Mouse (Mus musculus): ENCODE results near the gene Shc2.
A peak's percentile ranks its signal among the peaks of the same experiment; 100 is the strongest.

Shc2 gene

DNA sequence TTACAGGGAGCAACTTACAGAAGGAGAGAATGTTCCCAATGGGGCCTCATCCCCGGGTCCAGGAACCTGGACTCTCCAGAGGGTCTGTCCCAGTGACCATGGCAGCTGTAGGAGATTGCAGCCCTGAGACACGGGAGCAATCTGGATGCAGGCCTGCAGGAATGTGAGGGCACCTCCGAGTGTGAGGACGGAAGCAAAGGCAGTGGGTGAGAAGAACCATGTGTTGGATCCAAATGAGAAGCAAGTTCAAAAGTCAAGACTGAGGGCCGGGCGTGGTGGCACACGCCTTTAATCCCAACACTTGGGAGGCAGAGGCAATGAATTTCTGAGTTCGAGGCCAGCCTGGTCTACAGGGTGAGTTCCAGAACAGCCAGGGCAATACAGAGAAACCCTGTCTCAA lies 56.2 kb downstream of the Shc2 start:
- no peak for DNase-seq (ENCODE audit: low read depth, low spot score)

DNA sequence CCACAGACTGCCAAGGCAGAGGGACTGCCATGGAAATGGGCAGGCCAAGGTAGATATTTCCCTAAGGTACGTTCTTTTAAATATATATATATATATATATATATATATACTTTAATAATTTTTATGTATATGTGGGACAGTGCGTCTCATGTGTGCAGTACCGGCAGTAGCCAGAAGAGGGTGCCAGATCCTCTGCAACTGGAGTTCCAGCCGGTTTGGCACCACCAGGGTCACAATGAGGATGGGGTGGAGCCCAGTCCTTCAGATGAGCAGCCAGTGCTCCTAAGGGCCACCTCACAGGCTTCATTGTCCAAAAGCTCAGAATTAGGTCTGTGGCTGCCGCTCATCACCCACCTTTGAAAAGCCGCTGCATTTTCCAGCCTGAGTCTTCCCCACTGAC lies 56.9 kb downstream of the Shc2 start:
- DNase-seq (ENCODE audit: low read depth, low spot score): peak; percentile 20

DNA sequence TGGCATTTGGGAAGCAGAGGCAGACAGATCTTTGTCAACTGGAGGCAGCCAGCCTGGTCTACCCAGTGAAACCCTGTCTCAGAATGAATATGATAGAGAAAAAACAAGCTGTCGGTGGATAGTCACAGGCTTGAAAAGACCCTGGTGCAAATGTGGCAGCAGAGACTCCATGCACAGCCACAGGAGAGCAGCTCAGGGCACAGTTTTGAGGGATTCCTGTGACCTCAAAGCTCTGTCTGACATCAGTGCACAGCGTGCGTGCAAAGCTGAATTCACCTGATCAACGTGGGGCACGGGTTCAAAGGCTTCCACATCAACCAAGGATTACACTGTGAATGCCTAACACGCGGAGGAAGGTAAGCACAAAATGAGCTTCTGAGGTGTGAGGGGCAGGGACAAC lies 57.4 kb downstream of the Shc2 start:
- no peak for DNase-seq (ENCODE audit: low read depth, low spot score)

DNA sequence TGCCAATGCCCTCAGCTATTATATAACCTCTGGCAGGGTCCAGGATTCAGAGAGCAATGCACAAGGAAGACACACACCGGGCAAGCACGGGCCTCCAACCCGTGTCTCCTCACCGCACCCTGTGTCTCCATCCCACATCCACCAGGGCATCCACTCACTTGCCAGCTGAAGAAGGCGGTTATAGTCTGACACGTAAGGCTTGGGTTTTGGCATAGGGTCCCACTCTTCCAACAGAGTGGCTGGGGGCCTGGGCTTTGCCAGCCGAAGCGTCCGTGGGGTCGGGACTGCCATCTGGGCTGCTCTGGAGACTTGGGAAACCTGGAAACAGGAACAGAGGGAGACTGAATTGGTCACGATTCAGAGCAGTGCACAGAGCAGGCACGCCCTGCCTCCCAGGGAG lies 57.9 kb downstream of the Shc2 start:
- no peak for DNase-seq (ENCODE audit: low read depth, low spot score)

DNA sequence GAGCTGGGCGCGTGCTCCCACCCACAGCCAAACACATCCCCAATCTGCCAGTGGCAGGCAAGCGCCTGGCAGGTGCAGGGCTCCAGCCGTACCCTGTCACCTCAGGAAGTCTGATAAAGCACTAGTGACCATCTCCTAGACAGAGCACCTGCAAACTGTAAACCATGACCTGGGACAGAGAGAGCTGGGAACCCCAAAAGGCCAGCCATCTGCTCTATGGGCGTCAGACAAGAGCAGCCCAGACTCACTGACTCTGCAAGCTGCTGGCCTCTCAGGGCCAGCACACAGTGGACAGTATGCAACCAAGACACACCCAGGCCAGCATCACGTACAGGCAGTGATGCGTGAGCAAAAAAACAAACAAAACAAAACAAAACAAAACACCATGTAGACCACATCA lies 58.8 kb downstream of the Shc2 start:
- DNase-seq (ENCODE audit: low read depth, low spot score): no peak

DNA sequence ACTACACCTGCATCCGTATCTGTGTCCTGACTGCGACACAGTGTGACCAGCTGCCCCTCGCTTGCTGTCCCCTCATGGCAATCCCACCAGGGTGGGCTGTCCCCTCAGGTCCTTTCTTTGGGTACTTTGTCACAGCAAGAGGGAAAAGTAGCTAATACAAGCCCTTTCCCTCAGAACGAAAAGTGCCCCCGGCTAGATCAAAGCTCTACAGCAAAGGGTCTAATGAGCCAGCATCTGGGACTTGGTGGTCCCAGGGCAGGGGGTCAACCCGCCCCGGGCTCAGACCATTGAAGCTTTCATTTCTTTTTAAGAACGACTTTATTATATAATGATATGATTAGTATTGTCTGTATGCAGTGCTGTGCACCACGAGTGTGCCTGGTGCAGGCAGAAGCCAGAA lies 59.4 kb downstream of the Shc2 start:
- DNase-seq (ENCODE audit: low read depth, low spot score): no peak

DNA sequence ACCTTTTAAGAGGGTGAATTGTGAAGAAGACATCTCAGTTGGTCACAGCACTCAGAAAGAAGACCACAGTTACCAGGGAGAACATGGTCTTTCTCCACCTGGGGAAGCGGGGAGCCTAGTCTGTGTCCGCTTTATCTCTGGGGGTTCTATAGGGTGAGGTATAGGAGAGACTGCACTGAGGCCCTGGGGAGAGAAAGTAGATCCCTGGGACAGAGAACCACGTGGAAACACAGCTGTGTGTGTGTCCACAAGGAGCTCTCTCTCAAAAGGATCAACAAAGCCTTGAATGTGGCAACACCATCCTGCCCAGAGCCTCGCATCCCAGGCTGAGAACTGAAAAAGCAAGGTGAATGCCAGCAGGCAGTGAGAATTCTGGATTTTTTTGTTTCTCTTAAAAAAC lies 60.3 kb downstream of the Shc2 start:
- no peak for DNase-seq (ENCODE audit: low read depth, low spot score)

DNA sequence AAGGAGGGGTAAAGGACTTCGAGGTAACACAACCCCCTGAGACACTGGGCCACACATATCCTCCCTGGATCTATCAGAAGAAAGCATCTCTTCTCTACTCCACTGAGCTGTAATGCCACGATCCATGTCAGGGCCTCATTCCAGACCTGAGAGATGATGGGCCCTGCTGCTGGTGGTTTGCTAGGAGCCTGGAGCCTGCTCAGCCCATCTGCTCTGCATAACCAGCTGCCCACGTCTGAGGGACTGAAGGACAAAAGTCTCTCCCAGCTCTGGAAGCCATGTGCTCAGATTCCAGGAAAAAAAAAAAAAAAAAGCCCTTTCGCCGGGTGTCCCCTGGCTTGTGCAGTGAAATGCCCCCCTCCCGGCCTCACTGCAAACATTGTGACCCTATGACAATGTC lies 62.0 kb downstream of the Shc2 start:
- DNase-seq (ENCODE audit: low read depth, low spot score): no peak

DNA sequence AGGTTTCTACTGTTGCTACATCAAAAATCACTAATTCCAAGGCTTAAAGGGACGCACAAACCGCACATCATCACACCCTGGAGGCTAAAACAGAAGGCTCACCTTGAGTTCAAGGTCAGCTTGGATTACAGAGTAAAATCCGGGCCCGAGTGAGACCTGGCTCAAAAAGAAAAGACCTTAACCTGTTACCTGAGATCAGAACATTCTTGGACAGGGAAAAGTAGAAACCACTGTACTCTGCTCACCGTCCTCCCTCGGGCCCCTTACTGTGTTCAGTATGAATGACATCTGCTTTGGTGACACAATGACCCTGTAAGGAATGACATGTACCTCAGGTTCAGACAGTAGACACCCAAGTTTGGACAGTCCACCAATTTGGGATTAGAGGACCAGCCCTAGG lies 62.9 kb downstream of the Shc2 start:
- DNase-seq (ENCODE audit: low read depth, low spot score): no peak

DNA sequence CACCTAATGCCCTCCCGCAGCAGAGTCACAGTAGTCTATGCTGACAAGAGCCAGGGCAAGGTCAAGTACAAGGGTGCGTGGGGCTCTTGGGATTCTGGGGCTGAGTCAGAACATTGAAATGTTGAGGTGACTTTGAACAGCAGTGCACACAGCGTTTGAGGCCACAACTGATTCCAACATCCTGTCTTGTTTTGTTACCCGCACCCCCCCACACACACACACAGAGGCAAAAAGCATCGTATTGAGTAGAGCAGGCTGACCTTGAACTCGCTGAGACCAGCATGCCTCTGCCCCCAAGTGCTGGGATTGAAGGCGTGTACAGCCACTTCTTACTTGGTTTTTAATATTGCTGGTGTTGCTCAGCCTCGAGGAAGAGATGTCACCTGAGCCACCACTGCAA lies 63.4 kb downstream of the Shc2 start:
- DNase-seq (ENCODE audit: low read depth, low spot score): no peak

DNA sequence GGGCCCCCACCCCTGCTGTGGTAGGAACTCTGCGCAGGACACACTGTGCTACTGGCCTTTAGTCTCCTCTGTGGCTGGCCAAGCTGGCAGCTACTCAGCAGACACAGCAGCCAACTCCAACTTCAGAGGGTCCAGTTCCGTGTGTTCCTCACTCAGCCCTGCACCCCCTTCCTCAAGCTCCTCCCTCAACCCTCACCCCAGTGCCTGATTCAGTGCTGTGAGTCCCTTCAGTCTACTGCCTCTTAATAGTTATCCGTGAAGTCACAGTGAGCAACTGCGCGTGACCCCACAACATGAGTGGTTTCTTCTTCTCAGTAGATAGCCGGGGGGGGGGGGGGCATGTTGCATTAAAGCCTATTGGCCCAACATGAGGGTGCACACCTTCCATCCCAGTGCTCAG lies 64.1 kb downstream of the Shc2 start:
- DNase-seq (ENCODE audit: low read depth, low spot score): no peak

DNA sequence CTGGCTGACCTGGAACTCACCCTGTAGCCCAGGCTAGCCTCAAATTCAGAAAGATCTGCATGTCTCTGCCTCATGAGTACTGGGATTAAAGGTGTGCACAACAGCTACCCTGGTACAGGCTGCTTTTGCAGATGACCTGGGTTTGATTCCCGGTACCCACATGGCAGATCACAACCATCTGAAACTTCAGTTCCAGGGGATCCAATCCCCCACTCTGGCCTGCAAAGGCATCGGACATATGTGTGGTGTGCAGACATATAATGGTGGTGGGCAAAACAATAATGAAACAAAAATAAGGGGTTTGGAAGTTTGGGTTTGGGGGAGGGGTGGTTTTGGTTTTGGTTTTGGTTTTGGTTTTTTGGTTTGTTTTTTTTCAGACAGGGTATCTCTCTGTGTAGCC lies 66.4 kb downstream of the Shc2 start:
- no peak for DNase-seq (ENCODE audit: low read depth, low spot score)

DNA sequence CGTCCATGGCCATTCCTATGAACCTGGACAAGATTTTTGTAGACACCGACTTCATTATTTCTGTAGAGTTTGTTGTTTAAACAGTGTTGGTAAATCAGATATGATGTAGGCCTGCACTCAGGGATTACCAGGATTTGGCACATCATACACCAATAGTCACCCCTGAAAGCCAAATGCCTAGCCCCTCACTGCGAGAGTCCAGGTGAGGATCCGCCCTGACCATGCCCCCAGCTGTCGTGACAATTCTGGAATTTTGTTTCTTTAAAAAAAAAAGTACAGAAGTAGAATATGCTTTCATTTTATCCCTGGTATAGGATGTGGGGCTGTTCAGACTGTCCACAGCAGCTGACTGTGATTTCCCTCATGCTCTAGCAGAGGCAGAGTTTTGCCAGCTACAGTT lies 67.8 kb downstream of the Shc2 start:
- DNase-seq (ENCODE audit: low read depth, low spot score): no peak
